Mouse (Mus musculus) left cerebral cortex, postnatal 4 days (tissue): Measurements from ENCODE around the gene Rcsd1. TPM values are rescaled to one million over a fixed set of nuclear protein-coding genes. Genes with fewer than 3 reads are reported as not detected.
"Not testable (repeated sequence)": the region's sequence is repeated elsewhere in the genome, so short reads cannot be mapped to it uniquely, and the experiment has no call there.

Experiments
- DNase-seq: peaks from one replicate; pipeline ENCODE4 v3.0.0-alpha.2; 2022
- intact Hi-C: fragments of 180-260 bp; cut with DNase I; formaldehyde crosslinking; loops from one replicate; pipeline ENCODE4 v1.15.1; 2025
- total RNA-seq, 2 experiments: library from RNA; stranded (reverse); gene quantifications; 2 replicates each; pipeline ENCODE4 v1.2.3; 2021

The Rcsd1 gene
- total RNA-seq, 2 experiments from 2014 or later, result 5.3 to 5.4 TPM

GRCm38 (mm10) chr1:165695392-165696014 lies 14.1 kb downstream of the Rcsd1 start:
- intact Hi-C loops, result no loop called here
- no peak for DNase-seq

- intact Hi-C loops, result no loop called here
- no peak for DNase-seq
These were observed 15.7 kb downstream of the Rcsd1 start for GRCm38 (mm10) chr1:165693856-165694255.

- no peak for DNase-seq
- intact Hi-C loops, result no loop called here
These were observed 18.0 kb downstream of the Rcsd1 start for GRCm38 (mm10) chr1:165691516-165691915.

- intact Hi-C loops, result no loop called here
- DNase-seq, result no peak
These were observed 19.7 kb downstream of the Rcsd1 start for GRCm38 (mm10) chr1:165689845-165690244.

GRCm38 (mm10) chr1:165687861-165688260 lies 21.7 kb downstream of the Rcsd1 start:
- DNase-seq, result no peak
- intact Hi-C loops, result no loop called here

GRCm38 (mm10) chr1:165686963-165687362 lies 22.6 kb downstream of the Rcsd1 start:
- intact Hi-C loops, result no loop called here
- DNase-seq, result peak; percentile 49

- no peak for DNase-seq
- intact Hi-C loops, result no loop called here
These were observed 23.2 kb downstream of the Rcsd1 start for GRCm38 (mm10) chr1:165686349-165686748.

GRCm38 (mm10) chr1:165684261-165685203 lies 25.0 kb downstream of the Rcsd1 start:
- DNase-seq, result no peak
- intact Hi-C loops, result no loop called here

- intact Hi-C loops, result no loop called here
- no peak for DNase-seq
These were observed 27.3 kb downstream of the Rcsd1 start for GRCm38 (mm10) chr1:165682056-165682853.

GRCm38 (mm10) chr1:165681045-165681794 lies 28.3 kb downstream of the Rcsd1 start:
- intact Hi-C loops, result no loop called here
- no peak for DNase-seq

GRCm38 (mm10) chr1:165680086-165680485 lies 29.5 kb downstream of the Rcsd1 start:
- intact Hi-C loops, DNase-seq: not testable (repeated sequence)

- DNase-seq, result no peak
- intact Hi-C loops, result no loop called here
These were observed 29.9 kb downstream of the Rcsd1 start for GRCm38 (mm10) chr1:165679618-165679997.

GRCm38 (mm10) chr1:165678861-165679617 lies 30.5 kb downstream of the Rcsd1 start:
- DNase-seq, result no peak
- intact Hi-C loops, result no loop called here

- intact Hi-C loops, result no loop called here
- peak; percentile 45 for DNase-seq
These were observed 32.0 kb downstream of the Rcsd1 start for GRCm38 (mm10) chr1:165677558-165677957.

- DNase-seq, result no peak
- intact Hi-C loops, result no loop called here
These were observed 32.6 kb downstream of the Rcsd1 start for GRCm38 (mm10) chr1:165676993-165677392.

- no peak for DNase-seq
- intact Hi-C loops, result no loop called here
These were observed 34.4 kb downstream of the Rcsd1 start for GRCm38 (mm10) chr1:165675167-165675566.

- no peak for DNase-seq
- intact Hi-C loops, result no loop called here
These were observed 37.2 kb downstream of the Rcsd1 start for GRCm38 (mm10) chr1:165672355-165672754.

GRCm38 (mm10) chr1:165670056-165670455 lies 39.5 kb downstream of the Rcsd1 start:
- intact Hi-C loops, result no loop called here
- no peak for DNase-seq

GRCm38 (mm10) chr1:165668904-165669303 lies 40.7 kb downstream of the Rcsd1 start:
- intact Hi-C loops, result no loop called here
- no peak for DNase-seq

- intact Hi-C loops, result no loop called here
These were observed 42.2 kb downstream of the Rcsd1 start for GRCm38 (mm10) chr1:165667380-165667779.

More at GRCm38 (mm10) chr1:165667380-165667779, 42.2 kb downstream of the Rcsd1 start:
- no peak for DNase-seq
